Mouse (Mus musculus) lung, embryonic 16.5 days (tissue): ENCODE measurements at regions not wholly inside any gene's neighbourhood (a gene's known extent, or its start where the extent isn't known, plus 50 kb on each side); places are given as distances from the start of the nearest gene placed in this dataset.
"Not testable (repeated sequence)": the region's sequence is repeated elsewhere in the genome, so short reads cannot be mapped to it uniquely, and the experiment has no call there.

Source experiments
- ATAC-seq: fragments of 200-750 bp; cut with Nextera tagmentation; 2 replicates; pipeline ENCODE4 v1.8.0; 2017; ENCODE audit warnings: low read depth, mild to moderate bottlenecking, moderate library complexity
- H3K27ac ChIP-seq: fragments of 300-500 bp; sonication (generic); 2 replicates; pipeline ENCODE4 v1.5.1; 2014; ENCODE audit warnings: mild to moderate bottlenecking, control low read depth, low read length
- H3K27me3 ChIP-seq: fragments of 300-500 bp; sonication (generic); 2 replicates; pipeline ENCODE4 v1.6.1; 2014; ENCODE audit warnings: low read depth, low read length, mixed read lengths; ENCODE audit not compliant: control insufficient read depth, insufficient read depth
- H3K36me3 ChIP-seq: fragments of 300-500 bp; sonication (generic); 2 replicates; pipeline ENCODE4 v1.6.1; 2014; ENCODE audit warnings: low read length; ENCODE audit not compliant: control insufficient read depth, insufficient read depth
- H3K4me1 ChIP-seq: fragments of 300-500 bp; sonication (generic); replicated peaks from 2 replicates; pipeline ENCODE4 v1.6.1; 2014; ENCODE audit warnings: low read length, mixed read lengths; ENCODE audit not compliant: control insufficient read depth, insufficient read depth
- H3K4me2 ChIP-seq: fragments of 300-500 bp; sonication (generic); 2 replicates; pipeline ENCODE4 v1.6.1; 2014; ENCODE audit warnings: low read depth, low read length, control low read depth
- H3K4me3 ChIP-seq: fragments of 300-500 bp; sonication (generic); 2 replicates; pipeline ENCODE4 v1.5.1; 2014; ENCODE audit warnings: mild to moderate bottlenecking, low read length, control low read depth
- H3K9ac ChIP-seq: fragments of 300-500 bp; sonication (generic); 2 replicates; pipeline ENCODE4 v1.6.1; 2014; ENCODE audit warnings: low read length, control low read depth
- H3K9me3 ChIP-seq: fragments of 300-500 bp; sonication (generic); 2 replicates; pipeline ENCODE4 v1.6.1; 2016; ENCODE audit warnings: low read length; ENCODE audit not compliant: control insufficient read depth
- WGBS: fragments of 180-500 bp; shearing (Covaris S2); extraction: QIAGEN DNeasy Blood & Tissue Kit; methylation state at CpG from one replicate; pipeline ENCODE4 v1.1.7; 2014; 5-methylcytosine and 5-hydroxymethylcytosine counted together

DNA sequence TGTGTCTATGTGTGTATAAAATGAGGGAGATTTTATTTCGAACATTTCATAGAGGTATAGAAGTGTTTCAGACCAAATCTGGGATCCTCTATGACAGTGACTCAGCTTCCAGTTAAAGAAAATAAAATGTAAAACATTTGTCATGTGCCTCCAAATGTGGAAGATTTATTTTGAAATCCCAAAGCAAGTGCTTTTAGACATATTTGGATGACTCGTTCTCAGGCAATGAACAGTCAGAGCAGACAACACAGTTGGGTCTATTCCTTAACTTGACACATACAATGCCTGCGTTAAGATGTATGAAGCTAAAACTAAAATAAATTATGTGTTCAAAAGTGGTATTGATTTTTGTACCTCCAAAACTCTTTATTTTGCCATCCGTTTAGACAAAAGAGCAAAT is 830.4 kb upstream of the Grm7 start:
- 77% methylated on average over 4 of the region's 4 CpGs for WGBS
- no peak overlapping the region for H3K27ac ChIP-seq
- H3K9ac ChIP-seq: no peak overlapping the region
- no peaks in the 10 kb centered on the region for H3K9me3 ChIP-seq
- no peak overlapping the region for H3K4me3 ChIP-seq
- no peak overlapping the region for H3K4me2 ChIP-seq
- H3K27me3 ChIP-seq: no peaks in the 10 kb centered on the region
- ATAC-seq: no peak
- H3K4me1 ChIP-seq: no peaks in the 10 kb centered on the region
- H3K36me3 ChIP-seq: no peaks in the 10 kb centered on the region

DNA sequence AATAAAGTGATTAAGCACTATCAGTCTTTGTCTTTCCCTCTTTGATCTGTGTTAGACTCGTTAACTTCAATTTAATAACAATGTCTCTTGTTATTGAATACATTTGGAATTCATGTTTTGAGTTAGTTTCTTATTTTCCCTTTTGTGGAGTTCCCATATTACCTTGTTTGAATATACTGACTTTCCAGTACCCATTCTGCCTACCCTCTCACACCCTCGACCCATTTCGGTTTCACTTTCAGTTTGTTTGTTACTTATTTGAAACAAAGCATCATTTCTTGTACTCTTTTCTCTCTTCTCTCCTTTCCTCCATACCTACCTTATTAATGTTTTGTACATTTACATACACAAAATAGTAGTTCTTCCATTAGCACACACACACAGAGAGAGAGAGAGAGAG is 797.1 kb upstream of the Grm7 start:
- Histone ChIP-seq H3K4me3 (no peak overlapping the region), H3K9me3 (no peaks in the 10 kb centered on the region), H3K9ac (no peak overlapping the region), H3K4me1 (no peaks in the 10 kb centered on the region), H3K27ac (no peak overlapping the region), H3K36me3 (no peaks in the 10 kb centered on the region), H3K4me2 (no peak overlapping the region), H3K27me3 (no peaks in the 10 kb centered on the region)
- no peak for ATAC-seq
- 75% methylated on average over 3 of the region's 3 CpGs for WGBS

DNA sequence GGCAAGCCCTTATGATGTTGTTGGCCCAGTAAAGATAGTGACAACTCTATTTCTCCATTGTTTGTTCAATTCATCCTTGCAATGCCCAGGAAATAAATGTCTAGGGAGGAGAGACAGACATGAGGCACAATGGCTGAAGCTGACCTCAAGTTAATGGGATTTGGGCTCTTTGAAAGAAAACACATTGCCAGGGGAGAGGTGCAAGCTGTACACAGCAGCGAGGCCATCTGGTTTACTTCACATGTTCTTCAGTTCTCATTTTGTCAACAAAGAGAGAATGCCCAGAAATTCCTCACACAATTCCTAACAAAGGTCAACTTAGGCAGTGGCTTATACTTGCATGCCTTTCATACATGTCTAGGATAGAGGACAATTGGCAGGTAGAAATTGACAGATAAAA is 789.6 kb upstream of the Grm7 start:
- no peaks in the 10 kb centered on the region for H3K4me1 ChIP-seq
- no peaks in the 10 kb centered on the region for H3K9me3 ChIP-seq
- H3K4me2 ChIP-seq: no peak overlapping the region
- H3K36me3 ChIP-seq: no peaks in the 10 kb centered on the region
- H3K27me3 ChIP-seq: no peaks in the 10 kb centered on the region
- no peak overlapping the region for H3K4me3 ChIP-seq
- H3K9ac ChIP-seq: no peak overlapping the region
- H3K27ac ChIP-seq: no peak overlapping the region
- 44% methylated on average over 1 of the region's 1 CpGs for WGBS
- peak; percentile 56 for ATAC-seq

DNA sequence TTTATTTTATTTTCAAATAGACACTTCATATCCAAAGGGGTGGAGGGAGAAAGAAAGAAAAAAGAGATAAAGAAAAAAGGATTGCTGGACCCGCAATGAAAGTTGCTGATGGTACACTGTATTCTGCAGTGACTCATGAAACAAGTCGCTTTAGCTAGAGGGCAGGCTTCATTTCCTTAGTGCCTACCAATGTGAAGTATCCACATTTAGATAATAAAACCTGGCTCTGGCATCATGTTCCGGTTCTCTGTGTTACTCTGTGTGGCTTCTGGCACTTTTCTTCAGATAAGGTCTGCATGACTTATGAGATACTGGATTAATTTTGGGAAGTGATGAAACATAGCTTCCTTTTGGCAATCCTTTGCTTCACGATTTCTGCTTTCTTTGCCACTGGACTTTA is 782.0 kb upstream of the Grm7 start:
- no peaks in the 10 kb centered on the region for H3K36me3 ChIP-seq
- no peak overlapping the region for H3K9ac ChIP-seq
- no peak overlapping the region for H3K4me3 ChIP-seq
- no peaks in the 10 kb centered on the region for H3K27me3 ChIP-seq
- WGBS: 57% methylated on average over 4 of the region's 4 CpGs
- no peak overlapping the region for H3K27ac ChIP-seq
- no peaks in the 10 kb centered on the region for H3K4me1 ChIP-seq
- ATAC-seq: no peak
- no peak overlapping the region for H3K4me2 ChIP-seq
- no peaks in the 10 kb centered on the region for H3K9me3 ChIP-seq

DNA sequence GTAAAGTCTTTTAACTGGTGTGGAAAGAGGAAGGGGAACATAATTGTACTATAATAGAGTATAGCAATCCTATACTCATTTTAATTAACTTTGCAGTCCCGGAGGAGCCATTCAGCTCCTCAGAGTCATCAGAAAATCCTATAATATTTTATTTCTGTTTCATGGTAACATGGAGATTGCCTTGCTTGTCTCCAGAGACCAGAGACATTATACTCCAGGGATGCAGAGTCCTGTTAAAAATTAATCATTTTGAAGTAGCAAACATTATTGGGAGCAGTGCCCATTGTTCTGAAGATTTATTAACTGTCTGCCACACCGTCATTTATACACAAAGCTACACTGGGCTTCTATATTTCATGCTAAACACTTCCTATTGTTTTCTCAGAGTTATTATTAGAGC is 771.2 kb upstream of the Grm7 start:
- Histone ChIP-seq H3K9ac (no peak overlapping the region), H3K27me3 (no peaks in the 10 kb centered on the region), H3K36me3 (no peaks in the 10 kb centered on the region), H3K4me1 (no peaks in the 10 kb centered on the region), H3K27ac (no peak overlapping the region), H3K4me2 (no peak overlapping the region), H3K4me3 (no peak overlapping the region), H3K9me3 (no peaks in the 10 kb centered on the region)
- 70% methylated on average over 2 of the region's 2 CpGs for WGBS
- ATAC-seq: no peak

DNA sequence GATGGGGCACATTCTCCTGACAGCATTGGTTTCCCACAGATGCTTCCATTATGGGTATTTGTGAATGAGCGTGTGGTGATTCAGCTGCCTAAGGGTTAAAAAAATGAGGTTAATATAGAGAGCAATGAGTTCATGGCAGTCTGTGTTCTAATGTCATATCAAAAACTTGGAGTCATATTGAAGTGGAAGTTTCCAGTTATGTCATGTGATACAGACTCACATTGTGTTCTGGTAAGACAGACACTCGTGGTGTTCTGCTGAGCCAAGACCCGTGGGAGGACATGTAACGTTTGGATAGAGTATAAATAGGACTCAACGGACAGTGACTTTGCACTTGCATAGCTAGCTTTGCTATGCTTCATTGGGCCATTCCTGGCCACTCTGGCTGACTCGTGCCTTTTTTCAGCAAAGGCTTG is 770.7 kb upstream of the Grm7 start:
- no peaks in the 10 kb centered on the region for H3K9me3 ChIP-seq
- WGBS: 78% methylated on average over 6 of the region's 6 CpGs
- H3K4me1 ChIP-seq: no peaks in the 10 kb centered on the region
- H3K27ac ChIP-seq: no peak overlapping the region
- no peaks in the 10 kb centered on the region for H3K27me3 ChIP-seq
- no peak overlapping the region for H3K4me2 ChIP-seq
- no peak overlapping the region for H3K9ac ChIP-seq
- H3K36me3 ChIP-seq: no peaks in the 10 kb centered on the region
- no peak overlapping the region for H3K4me3 ChIP-seq
- ATAC-seq: no peak

DNA sequence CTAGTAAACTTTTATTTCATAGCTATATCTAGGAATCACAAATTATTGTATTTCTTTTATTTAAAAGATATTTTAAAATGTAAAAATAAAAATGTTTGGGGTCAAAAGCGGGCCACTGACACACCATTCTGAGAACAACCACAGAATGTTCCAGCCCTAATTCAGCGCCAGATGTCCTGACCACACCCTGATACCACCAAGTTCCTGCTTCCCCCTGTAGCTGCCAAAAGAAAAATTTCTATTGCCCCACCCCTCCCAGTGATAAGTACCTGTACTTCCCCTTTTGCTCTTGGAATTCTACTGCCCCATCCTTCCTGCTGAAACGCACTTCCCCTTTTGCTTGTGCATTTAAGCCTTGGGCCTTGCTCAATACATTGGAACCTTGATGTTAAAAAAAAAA is 769.8 kb upstream of the Grm7 start:
- H3K27ac ChIP-seq, H3K9ac ChIP-seq, H3K36me3 ChIP-seq, H3K4me1 ChIP-seq, H3K4me2 ChIP-seq, H3K9me3 ChIP-seq, ATAC-seq, H3K4me3 ChIP-seq, H3K27me3 ChIP-seq: not testable (repeated sequence)
- WGBS: 85% methylated on average over 3 of the region's 3 CpGs

DNA sequence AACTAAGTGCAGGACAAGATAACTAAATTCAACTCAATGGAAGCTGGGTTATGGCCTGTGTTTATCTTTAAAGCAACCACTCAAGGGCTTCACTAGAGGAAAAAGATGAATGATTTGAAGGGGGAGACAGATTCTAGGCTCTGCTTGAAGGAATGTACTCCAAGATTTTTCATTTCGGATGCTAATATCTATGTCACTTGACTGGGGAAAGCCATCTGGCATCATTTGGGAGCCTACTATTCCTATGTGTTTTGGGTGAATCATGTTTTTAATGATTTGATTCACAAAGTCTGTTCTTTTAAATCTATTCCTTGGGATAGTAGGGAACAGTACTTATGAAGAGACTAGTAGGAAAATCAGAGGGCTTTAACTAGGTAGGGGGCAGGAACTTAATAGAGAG is 766.2 kb upstream of the Grm7 start:
- WGBS: 80% methylated on average over 1 of the region's 1 CpGs
- Histone ChIP-seq H3K27ac (no peak overlapping the region), H3K4me3 (no peak overlapping the region), H3K4me2 (no peak overlapping the region), H3K9me3 (no peaks in the 10 kb centered on the region), H3K4me1 (no peaks in the 10 kb centered on the region), H3K27me3 (no peaks in the 10 kb centered on the region), H3K36me3 (no peaks in the 10 kb centered on the region), H3K9ac (no peak overlapping the region)
- no peak for ATAC-seq

DNA sequence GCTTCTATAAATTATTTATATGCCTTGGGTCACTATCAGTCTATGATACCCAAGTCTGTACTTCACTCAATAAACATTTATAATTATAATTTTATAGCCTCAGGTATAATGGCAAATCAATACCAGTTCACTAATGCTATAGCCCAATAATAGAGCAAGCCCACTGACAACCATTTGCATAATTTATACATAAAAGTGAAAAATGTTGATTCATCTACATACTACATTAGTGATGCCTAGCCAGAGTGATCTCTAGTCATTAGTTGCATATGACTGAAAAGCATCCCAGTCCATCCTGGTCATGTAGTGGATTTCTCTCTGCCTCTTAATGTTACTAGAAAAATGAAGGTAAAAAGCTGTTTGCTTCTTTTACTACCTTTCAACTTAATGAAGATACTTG is 721.6 kb upstream of the Grm7 start:
- Histone ChIP-seq H3K4me1 (no peaks in the 10 kb centered on the region), H3K4me3 (no peak overlapping the region), H3K4me2 (no peak overlapping the region), H3K27ac (no peak overlapping the region), H3K36me3 (no peaks in the 10 kb centered on the region), H3K9me3 (no peaks in the 10 kb centered on the region; the same call in 1 of the 2 replicates), H3K27me3 (no peaks in the 10 kb centered on the region), H3K9ac (no peak overlapping the region)
- ATAC-seq: no peak

DNA sequence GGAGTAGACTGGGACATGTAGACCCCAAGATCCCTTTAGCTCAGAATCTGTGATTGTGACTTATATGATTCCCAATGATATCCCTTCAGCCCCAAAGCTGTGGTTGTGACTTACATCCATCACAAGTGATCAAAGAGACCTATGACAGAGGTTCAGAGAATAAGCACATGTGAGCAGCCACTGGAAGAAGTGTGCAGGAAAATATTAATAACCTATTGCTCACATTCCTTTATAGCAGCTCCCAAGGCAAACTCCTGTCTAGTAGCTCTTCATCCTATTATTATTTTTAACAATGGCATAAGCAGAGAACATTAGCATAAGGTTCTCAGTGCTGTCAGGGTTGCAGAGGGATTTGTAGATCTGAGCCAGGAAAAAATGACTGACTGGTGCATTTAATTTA is 696.9 kb upstream of the Grm7 start:
- Histone ChIP-seq H3K9me3 (no peaks in the 10 kb centered on the region), H3K4me3 (no peak overlapping the region), H3K36me3 (no peaks in the 10 kb centered on the region), H3K9ac (no peak overlapping the region), H3K4me1 (no peaks in the 10 kb centered on the region), H3K4me2 (no peak overlapping the region), H3K27me3 (no peaks in the 10 kb centered on the region), H3K27ac (no peak overlapping the region)
- no peak for ATAC-seq
